Mouse (Mus musculus) T-helper 2 cell (primary cell): ENCODE measurements at regions not wholly inside any gene's neighbourhood (a gene's known extent, or its start where the extent isn't known, plus 50 kb on each side); places are given as distances from the start of the nearest gene placed in this dataset.

ENCODE experiments used
- in situ Hi-C: fragments of 300-600 bp; cut with MboI, MseI; formaldehyde crosslinking; loops from one replicate; pipeline ENCODE4 v1.15.1; 2025; ENCODE audit warnings: high pct_unique_total_duplicates

GRCm38 (mm10) chr1:67359824-67360223, 237.0 kb downstream of the Cps1 start:
- in situ Hi-C loops = no loop called here

GRCm38 (mm10) chr1:67366038-67366437, 243.2 kb downstream of the Cps1 start:
- in situ Hi-C loops = no loop called here

- in situ Hi-C loops = no loop called here
Measured at GRCm38 (mm10) chr1:67366485-67366884, 243.7 kb downstream of the Cps1 start.

- in situ Hi-C loops = no loop called here
Measured at GRCm38 (mm10) chr1:67382366-67382765, 259.5 kb downstream of the Cps1 start.

GRCm38 (mm10) chr1:67385377-67385776, 262.6 kb downstream of the Cps1 start:
- in situ Hi-C loops = no loop called here

- in situ Hi-C loops = no loop called here
Measured at GRCm38 (mm10) chr1:67386877-67387276, 264.1 kb downstream of the Cps1 start.

GRCm38 (mm10) chr1:67397757-67398446, 275.1 kb downstream of the Cps1 start:
- in situ Hi-C loops = no loop called here

- in situ Hi-C loops = no loop called here
Measured at GRCm38 (mm10) chr1:67409531-67409930, 286.7 kb downstream of the Cps1 start.

GRCm38 (mm10) chr1:67417196-67417595, 294.4 kb downstream of the Cps1 start:
- in situ Hi-C loops = no loop called here

GRCm38 (mm10) chr1:67428398-67428797, 305.6 kb downstream of the Cps1 start:
- in situ Hi-C loops = no loop called here

GRCm38 (mm10) chr1:67450831-67451230, 328.0 kb downstream of the Cps1 start:
- in situ Hi-C loops = no loop called here

GRCm38 (mm10) chr1:67464203-67464602, 341.4 kb downstream of the Cps1 start:
- in situ Hi-C loops = no loop called here

GRCm38 (mm10) chr1:67465527-67465926, 342.7 kb downstream of the Cps1 start:
- in situ Hi-C loops = no loop called here

GRCm38 (mm10) chr1:67477006-67477405, 354.2 kb downstream of the Cps1 start:
- in situ Hi-C loops = no loop called here

- in situ Hi-C loops = no loop called here
Measured at GRCm38 (mm10) chr1:67477966-67478365, 355.1 kb downstream of the Cps1 start.

GRCm38 (mm10) chr1:67481974-67482373, 359.1 kb downstream of the Cps1 start:
- in situ Hi-C loops = no loop called here

- in situ Hi-C loops = no loop called here
Measured at GRCm38 (mm10) chr1:67504140-67504539, 381.3 kb downstream of the Cps1 start.

- in situ Hi-C loops = no loop called here
Measured at GRCm38 (mm10) chr1:67505746-67506145, 382.9 kb downstream of the Cps1 start.

GRCm38 (mm10) chr1:67518295-67518694, 395.5 kb downstream of the Cps1 start:
- in situ Hi-C loops = loop anchor here (10.0 kb wide), 1 partner anchor 177 kb away; no protein-coding TSS in a partner anchor

GRCm38 (mm10) chr1:67558728-67559127, 435.9 kb downstream of the Cps1 start:
- in situ Hi-C loops = no loop called here

GRCm38 (mm10) chr1:67559179-67559578, 436.4 kb downstream of the Cps1 start:
- in situ Hi-C loops = no loop called here

- in situ Hi-C loops = no loop called here
Measured at GRCm38 (mm10) chr1:67571616-67572015, 448.8 kb downstream of the Cps1 start.

- in situ Hi-C loops = no loop called here
Measured at GRCm38 (mm10) chr1:67579732-67580131, 456.9 kb downstream of the Cps1 start.
